Mouse (Mus musculus) Patski (cell line): Measurements from ENCODE around the gene Colgalt2. TPM values are rescaled to one million over a fixed set of nuclear protein-coding genes. Genes with fewer than 3 reads are reported as not detected.

Experiments used
- ATAC-seq: fragments of 100-300 bp; one replicate; pipeline ENCODE4 v1.8.0; 2021
- CTCF ChIA-PET: fragments of 350-600 bp; sonication (Branson Sonifier 250); formaldehyde crosslinking; loops from one replicate; lab custom pipeline; 2022; ENCODE audit warnings: inconsistent platforms; lab: Charles Lee
- POLR2A ChIA-PET: fragments of 350-600 bp; sonication (Branson Sonifier 250); formaldehyde crosslinking; loops from one replicate; lab custom pipeline; 2022; ENCODE audit warnings: antibody characterized with exemption, inconsistent platforms; lab: Charles Lee
- DNase-seq: peaks from one replicate; pipeline ENCODE4 v3.0.0-alpha.2; 2011; ENCODE audit warnings: low read depth, low spot score
- H3K27me3 ChIP-seq: fragments of 371-371 bp; one replicate; pipeline ENCODE4 v1.5.1; 2021
- CTCF ChIP-seq: fragments of 100-300 bp; IDR thresholded peaks from one replicate; pipeline ENCODE4 v1.5.1; 2021
- in situ Hi-C: fragments of 300-500 bp; cut with MboI; formaldehyde crosslinking; loops from 3 replicates; pipeline ENCODE4 v1.11.1; 2018; ENCODE audit warnings: low pct_unique_long_range_greater_than_20kb, mixed read lengths
- polyA plus RNA-seq: library from polyadenylated mRNA; unstranded; gene quantifications from one replicate; pipeline ENCODE4 v1.2.3, GENCODE M21; 2021

Colgalt2 gene
- polyA plus RNA-seq, 1 experiment from 2014 or later = not detected

- CTCF ChIA-PET = no interaction called here
- DNase-seq = no peak
Measured at GRCm38 (mm10) chr1:152454536-152454935, 54.9 kb downstream of the Colgalt2 start.

GRCm38 (mm10) chr1:152455275-152456243 lies 55.9 kb downstream of the Colgalt2 start:
- no peaks in the 10 kb centered on the region for H3K27me3 ChIP-seq
- ATAC-seq = no peak
- CTCF ChIA-PET = no interaction called here
- DNase-seq = no peak
- in situ Hi-C loops = no loop called here
- no peak for TF ChIP-seq CTCF
- POLR2A ChIA-PET = interaction anchor here (0.6 kb wide), 2 partner anchors 30 to 901 kb away, joined by 3 to 4 read pairs; no protein-coding TSS in a partner anchor

More at GRCm38 (mm10) chr1:152454536-152454935, 54.9 kb downstream of the Colgalt2 start:
- ATAC-seq = no peak
- H3K27me3 ChIP-seq = peaks cover 7% of the 10 kb centered on the region
- no peak for TF ChIP-seq CTCF
- in situ Hi-C loops = no loop called here
- POLR2A ChIA-PET = no interaction called here

GRCm38 (mm10) chr1:152456266-152456665 lies 56.6 kb downstream of the Colgalt2 start:
- ATAC-seq (no peak), DNase-seq (no peak)
- ChIA-PET POLR2A (interaction anchor here (0.6 kb wide), 1 partner anchor 901 kb away, joined by 3 read pairs; no protein-coding TSS in a partner anchor), CTCF (no interaction called here)
- H3K27me3 ChIP-seq = no peaks in the 10 kb centered on the region
- TF ChIP-seq CTCF = no peak
- in situ Hi-C loops = no loop called here

GRCm38 (mm10) chr1:152457596-152457995 lies 58.0 kb downstream of the Colgalt2 start:
- DNase-seq (no peak), ATAC-seq (no peak)
- in situ Hi-C loops = no loop called here
- TF ChIP-seq CTCF = no peak
- ChIA-PET CTCF (no interaction called here), POLR2A (no interaction called here)
- no peaks in the 10 kb centered on the region for H3K27me3 ChIP-seq

- ATAC-seq = no peak
- TF ChIP-seq CTCF = no peak
- ChIA-PET POLR2A (no interaction called here), CTCF (interaction anchor here (1.3 kb wide), 1 partner anchor 11 kb away, joined by 3 read pairs; no protein-coding TSS in a partner anchor)
- no peaks in the 10 kb centered on the region for H3K27me3 ChIP-seq
- DNase-seq = no peak
- in situ Hi-C loops = no loop called here
Measured at GRCm38 (mm10) chr1:152458996-152459395, 59.4 kb downstream of the Colgalt2 start.

GRCm38 (mm10) chr1:152460931-152461330 lies 61.3 kb downstream of the Colgalt2 start:
- ATAC-seq (no peak), DNase-seq (no peak)
- in situ Hi-C loops = no loop called here
- ChIA-PET POLR2A (no interaction called here), CTCF (interaction anchor here (2.1 kb wide), 1 partner anchor 14 kb away, joined by 7 read pairs; no protein-coding TSS in a partner anchor)
- TF ChIP-seq CTCF = no peak
- peaks cover 6% of the 10 kb centered on the region for H3K27me3 ChIP-seq

- in situ Hi-C loops = no loop called here
- CTCF ChIA-PET = interaction anchor here (2.1 kb wide), 1 partner anchor 15 kb away, joined by 7 read pairs; no protein-coding TSS in a partner anchor
- POLR2A ChIA-PET = no interaction called here
- no peak for TF ChIP-seq CTCF
- H3K27me3 ChIP-seq = peaks cover 8% of the 10 kb centered on the region
- DNase-seq (no peak), ATAC-seq (no peak)
Measured at GRCm38 (mm10) chr1:152461814-152462213, 62.2 kb downstream of the Colgalt2 start.

GRCm38 (mm10) chr1:152462348-152462747 lies 62.7 kb downstream of the Colgalt2 start:
- ChIA-PET CTCF (interaction anchor here (2.1 kb wide), 1 partner anchor 15 kb away, joined by 7 read pairs; no protein-coding TSS in a partner anchor), POLR2A (no interaction called here)
- in situ Hi-C loops = no loop called here
- TF ChIP-seq CTCF = no peak
- H3K27me3 ChIP-seq = peaks cover 8% of the 10 kb centered on the region
- ATAC-seq = no peak
- no peak for DNase-seq

- DNase-seq = no peak
- H3K27me3 ChIP-seq = peaks cover 14% of the 10 kb centered on the region
- no peak for TF ChIP-seq CTCF
- POLR2A ChIA-PET = no interaction called here
- in situ Hi-C loops = no loop called here
- CTCF ChIA-PET = no interaction called here
- no peak for ATAC-seq
Measured at GRCm38 (mm10) chr1:152466280-152466679, 66.7 kb downstream of the Colgalt2 start.

- TF ChIP-seq CTCF = no peak
- CTCF ChIA-PET = no interaction called here
- POLR2A ChIA-PET = interaction anchor here (0.8 kb wide), 1 partner anchor 474 kb away, joined by 5 read pairs; no protein-coding TSS in a partner anchor
Measured at GRCm38 (mm10) chr1:152468443-152468842, 68.8 kb downstream of the Colgalt2 start.

GRCm38 (mm10) chr1:152476126-152476525 lies 76.5 kb downstream of the Colgalt2 start:
- in situ Hi-C loops = no loop called here
- no peak for DNase-seq
- CTCF ChIA-PET = no interaction called here

More at GRCm38 (mm10) chr1:152468443-152468842, 68.8 kb downstream of the Colgalt2 start:
- ATAC-seq (no peak), DNase-seq (no peak)
- peaks cover 19% of the 10 kb centered on the region for H3K27me3 ChIP-seq
- in situ Hi-C loops = no loop called here

More at GRCm38 (mm10) chr1:152476126-152476525, 76.5 kb downstream of the Colgalt2 start:
- POLR2A ChIA-PET = no interaction called here
- TF ChIP-seq CTCF = no peak
- peaks cover 19% of the 10 kb centered on the region for H3K27me3 ChIP-seq
- no peak for ATAC-seq
